Mouse (Mus musculus): ENCODE data around the gene Ankrd36. TPM values are rescaled to one million over a fixed set of nuclear protein-coding genes. Genes with fewer than 3 reads are reported as not detected.

Gene Ankrd36
- total and polyA plus RNA-seq, 2 experiments from 2014 or later, result 0.11 TPM; not detected in 1

DNA sequence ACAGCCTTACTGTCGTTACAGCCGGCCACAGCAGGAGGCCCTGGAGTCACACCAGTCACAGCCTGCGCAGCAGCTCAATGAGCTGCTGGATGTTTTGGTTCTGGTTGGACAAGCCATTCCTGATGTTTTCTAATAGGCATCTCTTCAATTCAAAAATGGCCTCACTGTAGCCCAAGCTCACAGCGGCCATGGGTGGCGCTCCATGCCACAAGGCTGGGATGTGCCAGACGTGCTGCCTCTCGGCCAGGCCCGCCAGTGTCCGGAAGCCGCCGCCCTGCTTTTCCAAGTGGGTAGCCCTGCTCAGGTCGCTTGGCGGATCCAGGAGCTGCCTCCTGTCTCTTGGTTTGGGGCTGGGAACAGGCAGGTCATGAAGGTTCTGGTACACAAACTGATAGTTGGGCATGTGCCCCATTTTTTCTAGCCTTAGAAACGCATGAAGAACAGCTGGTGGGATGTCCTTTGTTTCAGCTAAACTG is 146.2 kb downstream of the Ankrd36 start, which contains the start of gene Mrps24:
TSS of gene Mrps24 (minus strand) at position 51 of the 476 bp plus-strand sequence.
- Histone ChIP-seq H3K4me1 (ENCODE audit: insufficient read depth, low read length) (no peaks in the 10 kb centered on the region), H3K36me3 (ENCODE audit: insufficient read depth, low read length) (peaks cover 40% of the 10 kb centered on the region), H3K4me3 (ENCODE audit: low read depth, low read length) (no peak within 1 kb of the TSS), H3K27ac (ENCODE audit: low read depth, low read length) (no peak within 1 kb of the TSS), H3K9ac (replicated peaks; ENCODE audit: low read length, poor library complexity, severe bottlenecking) (no peak within 1 kb of the TSS), H3K27me3 (ENCODE audit: insufficient read depth, low read length) (no peaks in the 10 kb centered on the region), H3K9me3 (ENCODE audit: low read length) (no peaks in the 10 kb centered on the region), H3K4me2 (ENCODE audit: low read depth, low read length, poor library complexity, severe bottlenecking) (no peak within 1 kb of the TSS)
- TF ChIP-seq CTCF (IDR thresholded peaks at IDR 0.05), result no peak
- ATAC-seq (ENCODE audit: low FRiP score), result no peak
- DNase-seq (ENCODE audit: low spot score), result no peak
- 86% methylated on average over 14 of the region's 14 CpGs for WGBS

DNA sequence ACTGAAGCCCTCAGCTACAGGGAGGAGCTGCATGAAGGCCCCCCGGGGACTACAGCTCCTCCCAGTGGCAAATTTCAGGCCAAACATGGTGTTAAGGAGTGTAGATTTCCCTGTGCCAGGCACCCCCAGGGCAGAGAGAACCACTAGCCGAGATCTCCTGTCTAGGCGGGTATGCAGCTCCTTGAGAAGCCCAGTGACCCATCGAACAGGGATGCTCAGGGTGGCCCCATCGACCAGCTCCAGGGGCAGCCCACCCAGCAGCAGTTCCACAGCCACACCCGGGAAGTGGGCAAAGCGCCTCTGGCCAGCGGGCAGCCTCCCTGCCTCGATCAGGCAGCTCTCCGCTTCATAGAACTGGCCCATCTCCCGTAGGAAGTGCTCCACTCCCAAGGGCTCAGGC is 146.8 kb downstream of the Ankrd36 start:
- ATAC-seq (ENCODE audit: low FRiP score), result no peak
- Histone ChIP-seq H3K36me3 (ENCODE audit: insufficient read depth, low read length) (peaks cover 40% of the 10 kb centered on the region), H3K9ac (replicated peaks; ENCODE audit: low read length, poor library complexity, severe bottlenecking) (no peak overlapping the region), H3K4me1 (ENCODE audit: insufficient read depth, low read length) (no peaks in the 10 kb centered on the region), H3K4me3 (ENCODE audit: low read depth, low read length) (no peak overlapping the region), H3K27me3 (ENCODE audit: insufficient read depth, low read length) (no peaks in the 10 kb centered on the region), H3K27ac (ENCODE audit: low read depth, low read length) (no peak overlapping the region), H3K9me3 (ENCODE audit: low read length) (no peaks in the 10 kb centered on the region), H3K4me2 (ENCODE audit: low read depth, low read length, poor library complexity, severe bottlenecking) (no peak overlapping the region)
- TF ChIP-seq CTCF (IDR thresholded peaks at IDR 0.05), result no peak
- 93% methylated on average over 11 of the region's 11 CpGs for WGBS
- DNase-seq (ENCODE audit: low spot score), result no peak

DNA sequence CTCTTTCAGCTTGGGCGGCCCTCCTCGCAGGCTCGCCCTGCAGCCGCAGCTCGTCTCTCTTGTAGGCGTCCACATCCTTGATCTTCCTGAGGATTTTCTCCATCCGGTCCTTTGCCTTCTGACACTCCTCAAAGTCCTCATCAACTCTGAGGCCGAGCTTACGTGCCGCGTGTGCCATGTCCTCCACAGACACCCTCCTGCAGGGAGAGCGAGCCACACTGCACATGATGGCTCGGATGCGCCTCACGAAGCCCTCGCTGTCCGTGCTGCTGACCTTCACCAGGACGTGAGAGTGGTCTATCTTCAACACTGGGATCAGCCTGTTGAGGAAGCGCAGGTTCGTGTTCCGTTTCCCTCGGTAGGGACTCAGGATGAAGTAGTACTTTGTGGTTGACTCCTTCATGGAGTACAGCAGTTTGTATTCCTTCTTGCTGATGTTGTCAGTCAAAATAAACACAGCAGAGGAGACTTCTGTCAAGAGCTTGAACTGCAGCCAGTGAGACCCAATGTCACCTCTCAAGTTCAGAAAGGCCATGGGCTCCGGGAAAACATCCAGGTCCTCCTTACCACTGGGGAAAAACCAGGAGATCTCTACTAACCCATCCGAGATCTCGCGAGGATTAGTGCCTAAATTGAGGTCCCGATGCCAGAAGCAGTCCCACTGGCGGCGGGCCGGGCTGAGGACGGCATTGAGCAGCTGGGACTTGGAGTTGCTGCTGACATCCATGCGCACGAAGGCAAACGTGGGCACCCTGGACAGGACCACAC is 147.6 kb downstream of the Ankrd36 start:
- Histone ChIP-seq H3K9ac (replicated peaks; ENCODE audit: low read length, poor library complexity, severe bottlenecking) (no peak overlapping the region), H3K4me1 (ENCODE audit: insufficient read depth, low read length) (no peaks in the 10 kb centered on the region), H3K4me2 (ENCODE audit: low read depth, low read length, poor library complexity, severe bottlenecking) (no peak overlapping the region), H3K27ac (ENCODE audit: low read depth, low read length) (no peak overlapping the region), H3K9me3 (ENCODE audit: low read length) (no peaks in the 10 kb centered on the region), H3K4me3 (ENCODE audit: low read depth, low read length) (no peak overlapping the region), H3K27me3 (ENCODE audit: insufficient read depth, low read length) (no peaks in the 10 kb centered on the region), H3K36me3 (ENCODE audit: insufficient read depth, low read length) (peaks cover 43% of the 10 kb centered on the region)
- no peak for TF ChIP-seq CTCF (IDR thresholded peaks at IDR 0.05)
- 94% methylated on average over 34 of the region's 34 CpGs for WGBS
- DNase-seq (ENCODE audit: low spot score) (no peak), ATAC-seq (ENCODE audit: low FRiP score) (no peak)

DNA sequence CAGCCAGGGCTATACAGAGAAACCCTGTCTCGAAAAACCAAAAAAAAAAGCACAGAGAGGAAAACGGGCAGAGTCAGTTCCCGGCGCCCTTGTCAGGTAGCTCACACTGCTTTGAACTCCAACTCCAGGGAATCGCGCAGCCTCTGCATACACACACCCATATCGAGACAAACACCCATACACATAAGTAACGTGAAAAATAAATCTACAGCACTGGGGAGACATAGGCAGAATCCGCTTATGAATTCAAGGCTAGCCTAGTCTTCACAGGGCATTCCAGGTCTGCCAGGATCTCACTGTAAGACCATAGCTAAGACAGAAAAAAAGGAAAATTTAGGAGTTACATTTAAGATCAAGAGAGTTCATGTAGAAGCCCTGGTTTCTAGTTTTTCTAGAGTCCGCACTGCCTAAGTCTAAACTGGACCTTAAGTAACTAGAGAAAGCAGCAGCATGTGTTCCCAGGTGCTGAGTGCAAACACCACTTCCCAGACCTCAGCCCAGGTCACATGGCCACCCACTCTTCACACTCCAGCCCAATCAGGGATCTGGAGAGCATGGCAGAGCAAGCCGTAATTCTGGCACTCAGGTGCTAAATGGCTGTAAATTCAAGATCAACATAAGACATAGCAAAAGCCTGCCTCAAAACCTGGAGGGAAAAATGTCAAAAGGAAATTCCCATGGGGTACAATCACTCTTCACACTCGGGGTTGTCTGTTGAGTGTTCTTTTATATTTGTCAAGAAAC is 149.3 kb downstream of the Ankrd36 start:
- no peak overlapping the region for H3K27ac ChIP-seq (ENCODE audit: low read depth, low read length)
- H3K4me1 ChIP-seq (ENCODE audit: insufficient read depth, low read length), result no peaks in the 10 kb centered on the region
- WGBS, result 92% methylated on average over 12 of the region's 12 CpGs
- no peak overlapping the region for H3K4me2 ChIP-seq (ENCODE audit: low read depth, low read length, poor library complexity, severe bottlenecking)
- DNase-seq (ENCODE audit: low spot score), result no peak
- no peak overlapping the region for H3K4me3 ChIP-seq (ENCODE audit: low read depth, low read length)
- no peaks in the 10 kb centered on the region for H3K27me3 ChIP-seq (ENCODE audit: insufficient read depth, low read length)
- ATAC-seq (ENCODE audit: low FRiP score), result no peak
- H3K36me3 ChIP-seq (ENCODE audit: insufficient read depth, low read length), result peaks cover 43% of the 10 kb centered on the region
- H3K9me3 ChIP-seq (ENCODE audit: low read length), result no peaks in the 10 kb centered on the region
- no peak overlapping the region for H3K9ac ChIP-seq (replicated peaks; ENCODE audit: low read length, poor library complexity, severe bottlenecking)
- TF ChIP-seq CTCF (IDR thresholded peaks at IDR 0.05), result no peak

DNA sequence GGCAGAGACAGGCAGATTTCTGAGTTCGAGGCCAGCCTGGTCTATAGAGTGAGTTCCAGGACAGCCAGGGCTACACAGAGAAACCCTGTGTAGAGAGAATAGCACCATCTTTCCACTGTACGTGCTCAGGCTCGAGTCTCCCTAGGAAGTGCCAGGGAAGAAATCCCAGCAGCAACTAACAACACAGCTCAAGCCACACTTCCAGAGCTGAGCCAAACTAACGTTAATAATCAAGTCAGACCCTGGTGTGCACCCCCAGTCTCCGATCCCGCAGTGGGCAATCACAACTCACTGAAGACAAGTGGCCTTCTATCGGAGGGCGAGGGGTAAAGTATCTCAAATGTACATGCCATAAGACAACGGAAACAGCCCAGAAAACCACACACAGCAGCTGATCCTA is 160.1 kb downstream of the Ankrd36 start:
- no peaks in the 10 kb centered on the region for H3K4me1 ChIP-seq (ENCODE audit: insufficient read depth, low read length)
- H3K4me3 ChIP-seq (ENCODE audit: low read depth, low read length), result no peak overlapping the region
- ATAC-seq (ENCODE audit: low FRiP score) (no peak), DNase-seq (ENCODE audit: low spot score) (no peak)
- no peak overlapping the region for H3K27ac ChIP-seq (ENCODE audit: low read depth, low read length)
- no peaks in the 10 kb centered on the region for H3K9me3 ChIP-seq (ENCODE audit: low read length)
- H3K9ac ChIP-seq (replicated peaks; ENCODE audit: low read length, poor library complexity, severe bottlenecking), result no peak overlapping the region
- no peak overlapping the region for H3K4me2 ChIP-seq (ENCODE audit: low read depth, low read length, poor library complexity, severe bottlenecking)
- WGBS, result 95% methylated on average over 9 of the region's 9 CpGs
- no peaks in the 10 kb centered on the region for H3K27me3 ChIP-seq (ENCODE audit: insufficient read depth, low read length)
- H3K36me3 ChIP-seq (ENCODE audit: insufficient read depth, low read length), result peaks cover 3% of the 10 kb centered on the region; the same call in 1 of the 2 replicates
- no peak for TF ChIP-seq CTCF (IDR thresholded peaks at IDR 0.05)

DNA sequence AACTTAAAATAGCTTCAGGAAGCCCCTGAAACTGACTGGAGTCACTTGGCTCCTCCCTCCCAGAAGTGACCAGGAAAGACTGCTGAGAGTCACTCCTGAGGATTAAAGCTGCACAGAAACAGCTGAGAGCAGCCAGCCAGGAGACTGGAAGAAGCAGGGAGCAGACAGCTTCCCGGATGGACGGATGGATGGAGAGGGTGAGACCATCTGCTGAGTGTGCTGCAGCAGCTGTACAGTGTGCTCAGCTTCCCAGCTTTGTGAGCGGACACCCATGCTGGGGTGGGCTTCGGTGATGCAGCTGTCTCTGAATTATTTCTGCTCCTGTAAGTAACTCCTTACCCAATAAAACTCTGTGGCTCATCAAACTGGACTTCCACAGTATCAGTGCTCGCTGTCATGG is 162.9 kb downstream of the Ankrd36 start:
- no peak for TF ChIP-seq CTCF (IDR thresholded peaks at IDR 0.05)
- ATAC-seq (ENCODE audit: low FRiP score) (no peak), DNase-seq (ENCODE audit: low spot score) (peak; percentile 53)
- Histone ChIP-seq H3K36me3 (ENCODE audit: insufficient read depth, low read length) (no peaks in the 10 kb centered on the region), H3K4me1 (ENCODE audit: insufficient read depth, low read length) (no peaks in the 10 kb centered on the region), H3K27ac (ENCODE audit: low read depth, low read length) (no peak overlapping the region), H3K9me3 (ENCODE audit: low read length) (no peaks in the 10 kb centered on the region), H3K4me2 (ENCODE audit: low read depth, low read length, poor library complexity, severe bottlenecking) (no peak overlapping the region), H3K4me3 (ENCODE audit: low read depth, low read length) (no peak overlapping the region), H3K9ac (replicated peaks; ENCODE audit: low read length, poor library complexity, severe bottlenecking) (no peak overlapping the region), H3K27me3 (ENCODE audit: insufficient read depth, low read length) (no peaks in the 10 kb centered on the region)
- 57% methylated on average over 5 of the region's 5 CpGs for WGBS
